Mouse (Mus musculus): ENCODE results near the gene 1700022I11Rik. TPM values are rescaled to one million over a fixed set of nuclear protein-coding genes. Genes with fewer than 3 reads are reported as not detected.
A peak's percentile ranks its signal among the peaks of the same experiment; 100 is the strongest.

The 1700022I11Rik gene
- polyA plus RNA-seq, 1 experiment = not detected

GRCm38 (mm10) chr4:42941396-42941795 lies 28.0 kb upstream of the 1700022I11Rik start:
- Histone ChIP-seq H3K9me3 (no peaks in the 10 kb centered on the region), H3K4me3 (replicated peaks) (no peak overlapping the region), H3K4me1 (peaks cover 4% of the 10 kb centered on the region), H3K27me3 (replicated peaks) (peaks cover 77% of the 10 kb centered on the region), H3K36me3 (replicated peaks; ENCODE audit: low read length) (no peaks in the 10 kb centered on the region)
- TF ChIP-seq GATA1 (IDR thresholded peaks at IDR 0.05; ENCODE audit: borderline replicate concordance, low read length) = no peak
- TF ChIP-seq FLI1 (IDR thresholded peaks at IDR 0.05; ENCODE audit: low read length) = no peak

- peaks cover 8% of the 10 kb centered on the region for H3K4me1 ChIP-seq
- no peak overlapping the region for H3K4me3 ChIP-seq (replicated peaks)
- H3K27me3 ChIP-seq (replicated peaks) = peaks cover 79% of the 10 kb centered on the region
- no peaks in the 10 kb centered on the region for H3K36me3 ChIP-seq (replicated peaks; ENCODE audit: low read length)
- TF ChIP-seq FLI1 (IDR thresholded peaks at IDR 0.05; ENCODE audit: low read length) (no peak), GATA1 (IDR thresholded peaks at IDR 0.05; ENCODE audit: borderline replicate concordance, low read length) (no peak)
- no peaks in the 10 kb centered on the region for H3K9me3 ChIP-seq
Measured at GRCm38 (mm10) chr4:42943341-42943740, 26.1 kb upstream of the 1700022I11Rik start.

- Histone ChIP-seq H3K4me1 (peaks cover 11% of the 10 kb centered on the region), H3K4me3 (replicated peaks) (no peak overlapping the region), H3K36me3 (replicated peaks; ENCODE audit: low read length) (no peaks in the 10 kb centered on the region), H3K27me3 (replicated peaks) (peaks cover 78% of the 10 kb centered on the region), H3K9me3 (no peaks in the 10 kb centered on the region)
- TF ChIP-seq FLI1 (IDR thresholded peaks at IDR 0.05; ENCODE audit: low read length) (no peak), GATA1 (IDR thresholded peaks at IDR 0.05; ENCODE audit: borderline replicate concordance, low read length) (no peak)
Measured at GRCm38 (mm10) chr4:42944185-42944584, 25.2 kb upstream of the 1700022I11Rik start.

GRCm38 (mm10) chr4:42945043-42945442 lies 24.4 kb upstream of the 1700022I11Rik start:
- Histone ChIP-seq H3K9me3 (no peaks in the 10 kb centered on the region), H3K36me3 (replicated peaks; ENCODE audit: low read length) (no peaks in the 10 kb centered on the region), H3K4me1 (peaks cover 20% of the 10 kb centered on the region), H3K27me3 (replicated peaks) (peaks cover 81% of the 10 kb centered on the region), H3K4me3 (replicated peaks) (no peak overlapping the region)
- no peak for TF ChIP-seq FLI1 (IDR thresholded peaks at IDR 0.05; ENCODE audit: low read length)
- TF ChIP-seq GATA1 (IDR thresholded peaks at IDR 0.05; ENCODE audit: borderline replicate concordance, low read length) = no peak

DNA sequence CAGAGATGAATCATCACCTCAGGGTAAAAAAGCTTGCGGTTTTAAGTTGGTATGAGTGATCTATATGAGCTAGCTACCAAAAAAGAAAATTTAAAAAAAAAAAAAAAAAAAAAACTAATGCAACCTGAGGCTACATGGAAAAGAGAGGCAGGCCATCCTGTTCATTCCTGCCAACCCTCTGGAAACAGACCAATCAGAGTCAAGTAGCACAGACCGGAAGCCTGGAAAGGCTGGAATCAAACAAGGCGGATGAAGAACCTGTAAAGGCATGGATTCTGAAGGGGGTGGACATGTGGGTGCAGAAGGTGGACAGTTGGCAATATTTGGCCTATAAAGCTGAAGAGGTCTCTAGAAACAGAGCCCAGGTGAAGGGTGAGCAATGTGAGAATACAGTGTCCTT lies 24.0 kb upstream of the 1700022I11Rik start:
- Histone ChIP-seq H3K9me3 (no peaks in the 10 kb centered on the region), H3K36me3 (replicated peaks; ENCODE audit: low read length) (no peaks in the 10 kb centered on the region), H3K4me3 (replicated peaks) (no peak overlapping the region), H3K27me3 (replicated peaks) (peaks cover 82% of the 10 kb centered on the region), H3K4me1 (peaks cover 24% of the 10 kb centered on the region)
- TF ChIP-seq FLI1 (IDR thresholded peaks at IDR 0.05; ENCODE audit: low read length) (no peak), GATA1 (IDR thresholded peaks at IDR 0.05; ENCODE audit: borderline replicate concordance, low read length) (no peak)

DNA sequence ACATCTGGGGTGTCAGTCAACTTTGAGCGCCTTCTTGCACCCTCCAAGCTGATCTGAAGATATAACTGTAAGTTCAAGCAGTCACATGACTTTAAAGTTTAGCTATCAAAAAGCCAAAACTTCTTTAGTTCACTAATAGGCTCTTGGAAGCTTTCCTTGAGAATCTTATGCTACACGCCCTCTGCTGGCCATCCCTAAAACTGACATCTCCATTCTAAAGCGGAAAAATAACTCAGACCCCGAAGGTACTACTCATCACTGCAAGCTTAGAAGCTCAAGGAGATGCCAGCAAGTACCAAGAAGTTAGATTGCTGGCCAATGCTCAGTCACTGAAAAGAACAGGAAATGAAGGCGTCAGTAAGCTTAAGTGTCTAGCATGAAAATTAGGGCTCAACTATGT lies 23.5 kb upstream of the 1700022I11Rik start:
- H3K36me3 ChIP-seq (replicated peaks; ENCODE audit: low read length) = no peaks in the 10 kb centered on the region
- peaks cover 29% of the 10 kb centered on the region for H3K4me1 ChIP-seq
- no peak for TF ChIP-seq GATA1 (IDR thresholded peaks at IDR 0.05; ENCODE audit: borderline replicate concordance, low read length)
- no peak for TF ChIP-seq FLI1 (IDR thresholded peaks at IDR 0.05; ENCODE audit: low read length)
- no peak overlapping the region for H3K4me3 ChIP-seq (replicated peaks)
- peaks cover 82% of the 10 kb centered on the region for H3K27me3 ChIP-seq (replicated peaks)
- H3K9me3 ChIP-seq = no peaks in the 10 kb centered on the region

GRCm38 (mm10) chr4:42946733-42947290 lies 22.6 kb upstream of the 1700022I11Rik start:
- H3K4me3 ChIP-seq (replicated peaks) = no peak overlapping the region
- TF ChIP-seq GATA1 (IDR thresholded peaks at IDR 0.05; ENCODE audit: borderline replicate concordance, low read length) (no peak), FLI1 (IDR thresholded peaks at IDR 0.05; ENCODE audit: low read length) (no peak)
- H3K27me3 ChIP-seq (replicated peaks) = peaks cover 84% of the 10 kb centered on the region
- H3K9me3 ChIP-seq = no peaks in the 10 kb centered on the region
- peaks cover 30% of the 10 kb centered on the region for H3K4me1 ChIP-seq
- H3K36me3 ChIP-seq (replicated peaks; ENCODE audit: low read length) = no peaks in the 10 kb centered on the region

- no peak for TF ChIP-seq FLI1 (IDR thresholded peaks at IDR 0.05; ENCODE audit: low read length)
- TF ChIP-seq GATA1 (IDR thresholded peaks at IDR 0.05; ENCODE audit: borderline replicate concordance, low read length) = no peak
- Histone ChIP-seq H3K27me3 (replicated peaks) (peaks cover 84% of the 10 kb centered on the region), H3K4me1 (peaks cover 30% of the 10 kb centered on the region), H3K9me3 (no peaks in the 10 kb centered on the region), H3K36me3 (replicated peaks; ENCODE audit: low read length) (no peaks in the 10 kb centered on the region), H3K4me3 (replicated peaks) (no peak overlapping the region)
Measured at GRCm38 (mm10) chr4:42948527-42948926, 20.9 kb upstream of the 1700022I11Rik start.

GRCm38 (mm10) chr4:42949051-42949675 lies 20.2 kb upstream of the 1700022I11Rik start:
- Histone ChIP-seq H3K9me3 (no peaks in the 10 kb centered on the region), H3K27me3 (replicated peaks) (peaks cover 82% of the 10 kb centered on the region), H3K4me3 (replicated peaks) (peak overlapping the region; percentile 90), H3K36me3 (replicated peaks; ENCODE audit: low read length) (no peaks in the 10 kb centered on the region), H3K4me1 (peaks cover 36% of the 10 kb centered on the region)
- no peak for TF ChIP-seq GATA1 (IDR thresholded peaks at IDR 0.05; ENCODE audit: borderline replicate concordance, low read length)
- TF ChIP-seq FLI1 (IDR thresholded peaks at IDR 0.05; ENCODE audit: low read length) = no peak

DNA sequence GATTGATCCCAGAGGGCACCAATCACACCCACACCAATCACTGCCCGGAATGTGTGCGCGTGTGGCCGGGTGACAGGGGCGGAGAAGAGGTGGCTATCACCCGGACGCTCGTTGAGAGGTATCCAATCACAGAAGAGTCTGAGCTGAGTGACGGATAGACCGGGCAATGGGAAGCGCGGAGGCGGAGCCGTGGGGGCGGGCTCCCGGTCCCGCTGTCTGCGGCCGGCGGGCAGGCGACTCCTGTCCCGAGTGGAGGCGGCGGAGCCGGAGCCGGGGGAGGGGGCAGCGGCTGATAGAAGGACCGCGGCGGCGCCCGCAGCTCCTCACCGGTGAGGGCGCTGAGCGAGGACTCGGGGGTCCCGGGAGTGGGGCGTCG lies 19.7 kb upstream of the 1700022I11Rik start, which contains the start of gene Dnajb5:
Gene Dnajb5 (plus strand): TSS at position 139 of the 376 bp plus-strand sequence.
- Histone ChIP-seq H3K27me3 (replicated peaks) (peaks cover 78% of the 10 kb centered on the region), H3K36me3 (replicated peaks; ENCODE audit: low read length) (no peaks in the 10 kb centered on the region), H3K9me3 (no peaks in the 10 kb centered on the region), H3K4me3 (replicated peaks) (peak within 1 kb of the TSS; percentile 90), H3K4me1 (peaks cover 41% of the 10 kb centered on the region)
- TF ChIP-seq GATA1 (IDR thresholded peaks at IDR 0.05; ENCODE audit: borderline replicate concordance, low read length) (no peak), FLI1 (IDR thresholded peaks at IDR 0.05; ENCODE audit: low read length) (no peak)

All from megakaryocyte, embryonic 14.5 days (primary cell).